Mouse (Mus musculus) cerebellum, adult 11-12 months (tissue): ENCODE results near the gene Tmem81.
A peak's percentile ranks its signal among the peaks of the same experiment; 100 is the strongest.

Experiments
- DNase-seq: peaks from one replicate; pipeline ENCODE4 v3.0.0; 2022

The Tmem81 gene

GRCm38 (mm10) chr1:132523048-132523447 is 17.0 kb downstream of the Tmem81 start:
- DNase-seq: peak; percentile 39

GRCm38 (mm10) chr1:132523920-132524319 is 17.9 kb downstream of the Tmem81 start:
- peak; percentile 57 for DNase-seq

- DNase-seq: peak; percentile 86
Observed at GRCm38 (mm10) chr1:132525832-132526231, 19.8 kb downstream of the Tmem81 start.

- peak; percentile 62 for DNase-seq
Observed at GRCm38 (mm10) chr1:132528071-132528470, 22.0 kb downstream of the Tmem81 start.

GRCm38 (mm10) chr1:132528647-132529334 is 22.8 kb downstream of the Tmem81 start:
- peak; percentile 95 for DNase-seq

GRCm38 (mm10) chr1:132530631-132531191 is 24.7 kb downstream of the Tmem81 start:
- peak; percentile 51 for DNase-seq

GRCm38 (mm10) chr1:132532521-132532920 is 26.5 kb downstream of the Tmem81 start:
- DNase-seq: no peak

- no peak for DNase-seq
Observed at GRCm38 (mm10) chr1:132533840-132534239, 27.8 kb downstream of the Tmem81 start.

- no peak for DNase-seq
Observed at GRCm38 (mm10) chr1:132535541-132535940, 29.5 kb downstream of the Tmem81 start.

- no peak for DNase-seq
Observed at GRCm38 (mm10) chr1:132536416-132536815, 30.4 kb downstream of the Tmem81 start.

GRCm38 (mm10) chr1:132537736-132538135 is 31.7 kb downstream of the Tmem81 start:
- peak; percentile 95 for DNase-seq

GRCm38 (mm10) chr1:132540701-132541100 is 34.7 kb downstream of the Tmem81 start:
- DNase-seq: peak; percentile 51

- peak; percentile 81 for DNase-seq
Observed at GRCm38 (mm10) chr1:132541171-132541823, 35.3 kb downstream of the Tmem81 start.

- peak; percentile 74 for DNase-seq
Observed at GRCm38 (mm10) chr1:132541824-132542599, 36.0 kb downstream of the Tmem81 start.

- peak; percentile 90 for DNase-seq
Observed at GRCm38 (mm10) chr1:132542762-132543306, 36.8 kb downstream of the Tmem81 start, which contains the start of gene Cntn2. Gene Cntn2 (minus strand): TSS chr1:132543256.

GRCm38 (mm10) chr1:132543789-132544188 is 37.8 kb downstream of the Tmem81 start:
- DNase-seq: peak; percentile 68

- no peak for DNase-seq
Observed at GRCm38 (mm10) chr1:132557901-132558631, 52.0 kb downstream of the Tmem81 start.
